ENCODE assay signal across 23 mouse cellular contexts in the genomic region with DNA sequence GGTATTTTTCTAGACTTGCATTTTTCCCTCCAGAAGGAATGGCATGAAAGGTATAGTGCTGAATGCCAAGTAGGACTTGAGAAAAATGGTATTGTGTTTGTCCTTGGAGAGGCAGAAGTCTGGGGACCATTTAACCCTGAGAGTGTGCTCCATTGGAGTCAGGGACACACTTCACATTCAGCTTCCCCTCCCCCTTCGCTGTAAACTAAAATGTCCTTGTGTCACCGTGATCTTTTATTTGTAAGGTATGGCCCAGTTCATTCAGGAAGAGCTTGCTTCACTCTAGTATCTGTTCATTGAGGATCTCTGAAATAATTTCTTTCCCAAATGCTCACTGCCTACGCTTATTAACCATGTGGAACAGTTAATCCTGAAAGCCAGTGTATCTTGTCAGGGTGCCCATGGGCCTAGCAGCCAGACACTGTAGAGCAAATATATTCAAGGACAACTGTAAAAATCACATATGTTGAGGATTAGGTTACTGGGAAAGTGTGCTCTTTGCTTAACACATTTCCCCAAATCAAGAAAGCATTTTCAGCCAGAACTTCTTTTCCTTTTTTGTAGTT.
"Had no signal": no experiment of that assay in that cellular context is flagged by ENCODE, and none has a peak within 500 bp of the region (broad histone marks: within the 10 kb centered on the region; RNA-seq: fewer than 3 reads in every experiment).

No protein-coding gene starts in this region.

- ATAC-seq: liver, embryonic 12.5 days; midbrain, embryonic 13.5 days; midbrain, embryonic 16.5 days had no signal

- H3K27me3 ChIP-seq: kidney, embryonic 15.5 days; limb, embryonic 13.5 days; liver, embryonic 12.5 days; liver, embryonic 15.5 days; lung, embryonic 15.5 days; megakaryocyte, embryonic 14.5 days; midbrain, embryonic 13.5 days had no signal

- H3K4me3 ChIP-seq: kidney, embryonic 15.5 days; limb, embryonic 13.5 days; liver, embryonic 12.5 days; liver, embryonic 15.5 days; lung, embryonic 15.5 days; megakaryocyte, embryonic 14.5 days; midbrain, embryonic 10.5 days; midbrain, embryonic 13.5 days; myocyte had no signal

- H3K9me3 ChIP-seq: kidney, embryonic 15.5 days; limb, embryonic 13.5 days; liver, embryonic 12.5 days; liver, embryonic 15.5 days; lung, embryonic 15.5 days; megakaryocyte, embryonic 14.5 days; midbrain, embryonic 10.5 days; midbrain, embryonic 13.5 days had no signal

- H3K4me2 ChIP-seq: kidney, embryonic 15.5 days; limb, embryonic 13.5 days; liver, embryonic 12.5 days; liver, embryonic 15.5 days; lung, embryonic 15.5 days; midbrain, embryonic 13.5 days had no signal

- H3K9ac ChIP-seq: kidney, embryonic 15.5 days; limb, embryonic 13.5 days; liver, embryonic 12.5 days; liver, embryonic 15.5 days; lung, embryonic 15.5 days; midbrain, embryonic 13.5 days had no signal

- H3K4me1 ChIP-seq: kidney, embryonic 15.5 days; limb, embryonic 13.5 days; lung, embryonic 15.5 days; midbrain, embryonic 10.5 days had no signal

- H3K36me3 ChIP-seq: midbrain, embryonic 13.5 days had no signal

- H3K27ac ChIP-seq: kidney, embryonic 15.5 days; limb, embryonic 13.5 days; liver, embryonic 12.5 days; liver, embryonic 15.5 days; lung, embryonic 15.5 days; midbrain, embryonic 10.5 days; midbrain, embryonic 13.5 days; stomach, postnatal 0 days had no signal

- DNase-seq: kidney, adult 11 months; kidney, adult 8-10 months; kidney, postnatal 10 days; left cerebral cortex, postnatal 4 days; lung, adult 18-20 months; lung, postnatal 10 days; lung, postnatal 36 days; right cerebral cortex, adult 18-20 months; right cerebral cortex, postnatal 14 days; right cerebral cortex, postnatal 4 days; thymus, adult 18-20 months; thymus, postnatal 36 days had no signal
